Mouse (Mus musculus): ENCODE results near the gene Ccser1. TPM values are rescaled to one million over a fixed set of nuclear protein-coding genes. Genes with fewer than 3 reads are reported as not detected.

Ccser1 gene
- polyA plus RNA-seq, 1 experiment from 2014 or later, result 23.5 TPM

- Histone ChIP-seq H3K4me3 (replicated peaks; ENCODE audit: low read depth, low read length) (no peak overlapping the region), H3K9me3 (ENCODE audit: control insufficient read depth, low read length) (no peaks in the 10 kb centered on the region), H3K4me2 (ENCODE audit: low read length) (no peak overlapping the region), H3K27me3 (ENCODE audit: control insufficient read depth, insufficient read depth, low read length) (no peaks in the 10 kb centered on the region), H3K36me3 (ENCODE audit: control insufficient read depth, insufficient read depth, low read length) (no peaks in the 10 kb centered on the region), H3K9ac (replicated peaks; ENCODE audit: low read length) (no peak overlapping the region), H3K27ac (replicated peaks; ENCODE audit: low read depth, low read length) (no peak overlapping the region), H3K4me1 (ENCODE audit: control insufficient read depth, insufficient read depth, low read length) (peaks cover 6% of the 10 kb centered on the region; the same call in 1 of the 2 replicates)
- ATAC-seq (ENCODE audit: low FRiP score, low TSS enrichment), result no peak
- 68% methylated on average over 1 of the region's 1 CpGs for WGBS
- peak; percentile 12 for DNase-seq
These were observed 206.9 kb downstream of the Ccser1 start for GRCm38 (mm10) chr6:61387046-61387445.

- Histone ChIP-seq H3K4me1 (ENCODE audit: control insufficient read depth, insufficient read depth, low read length) (peaks cover 13% of the 10 kb centered on the region; the same call in 1 of the 2 replicates), H3K4me3 (replicated peaks; ENCODE audit: low read depth, low read length) (no peak overlapping the region)
- no peak for ATAC-seq (ENCODE audit: low FRiP score, low TSS enrichment)
These were observed 247.4 kb downstream of the Ccser1 start for GRCm38 (mm10) chr6:61427490-61427889.

GRCm38 (mm10) chr6:61430881-61431725, 251.0 kb downstream of the Ccser1 start:
- DNase-seq, result peak; percentile 59
- H3K27ac ChIP-seq (replicated peaks; ENCODE audit: low read depth, low read length), result peak overlapping the region; percentile 34; the same call in 1 of the 2 replicates

More at GRCm38 (mm10) chr6:61427490-61427889, 247.4 kb downstream of the Ccser1 start:
- H3K9ac ChIP-seq (replicated peaks; ENCODE audit: low read length), result no peak overlapping the region
- H3K36me3 ChIP-seq (ENCODE audit: control insufficient read depth, insufficient read depth, low read length), result no peaks in the 10 kb centered on the region
- WGBS, result 89% methylated on average over 2 of the region's 2 CpGs
- DNase-seq, result no peak
- H3K9me3 ChIP-seq (ENCODE audit: control insufficient read depth, low read length), result no peaks in the 10 kb centered on the region
- no peak overlapping the region for H3K4me2 ChIP-seq (ENCODE audit: low read length)
- no peaks in the 10 kb centered on the region for H3K27me3 ChIP-seq (ENCODE audit: control insufficient read depth, insufficient read depth, low read length)
- no peak overlapping the region for H3K27ac ChIP-seq (replicated peaks; ENCODE audit: low read depth, low read length)

DNA sequence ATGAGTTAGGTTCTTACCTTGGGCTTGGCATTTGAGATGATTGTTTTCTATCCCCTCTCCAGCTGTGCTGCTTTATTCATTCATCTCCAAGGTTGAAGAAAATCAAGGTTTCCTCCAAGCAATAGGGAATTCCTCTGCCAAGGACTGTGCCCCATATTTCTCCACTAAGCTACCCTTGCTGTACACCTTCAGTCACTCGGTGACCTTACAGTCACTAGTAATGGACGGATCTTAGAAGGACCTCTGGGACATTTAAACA, 251.5 kb downstream of the Ccser1 start:
- WGBS, result 59% methylated on average over 2 of the region's 2 CpGs
- Histone ChIP-seq H3K4me3 (replicated peaks; ENCODE audit: low read depth, low read length) (no peak overlapping the region), H3K4me2 (ENCODE audit: low read length) (no peak overlapping the region), H3K27me3 (ENCODE audit: control insufficient read depth, insufficient read depth, low read length) (no peaks in the 10 kb centered on the region), H3K36me3 (ENCODE audit: control insufficient read depth, insufficient read depth, low read length) (no peaks in the 10 kb centered on the region), H3K9ac (replicated peaks; ENCODE audit: low read length) (no peak overlapping the region), H3K27ac (replicated peaks; ENCODE audit: low read depth, low read length) (peak overlapping the region; percentile 34; the same call in 1 of the 2 replicates), H3K4me1 (ENCODE audit: control insufficient read depth, insufficient read depth, low read length) (peaks cover 17% of the 10 kb centered on the region), H3K9me3 (ENCODE audit: control insufficient read depth, low read length) (no peaks in the 10 kb centered on the region)
- DNase-seq (no peak), ATAC-seq (ENCODE audit: low FRiP score, low TSS enrichment) (no peak)

More at GRCm38 (mm10) chr6:61430881-61431725, 251.0 kb downstream of the Ccser1 start:
- no peak overlapping the region for H3K4me3 ChIP-seq (replicated peaks; ENCODE audit: low read depth, low read length)
- H3K36me3 ChIP-seq (ENCODE audit: control insufficient read depth, insufficient read depth, low read length), result no peaks in the 10 kb centered on the region
- H3K9me3 ChIP-seq (ENCODE audit: control insufficient read depth, low read length), result no peaks in the 10 kb centered on the region
- no peak overlapping the region for H3K9ac ChIP-seq (replicated peaks; ENCODE audit: low read length)
- WGBS, result under 1% methylated on average over 5 of the region's 5 CpGs
- H3K4me1 ChIP-seq (ENCODE audit: control insufficient read depth, insufficient read depth, low read length), result peaks cover 17% of the 10 kb centered on the region
- no peak overlapping the region for H3K4me2 ChIP-seq (ENCODE audit: low read length)
- peak; percentile 50; the same call in 1 of the 2 replicates for ATAC-seq (ENCODE audit: low FRiP score, low TSS enrichment)
- H3K27me3 ChIP-seq (ENCODE audit: control insufficient read depth, insufficient read depth, low read length), result no peaks in the 10 kb centered on the region

GRCm38 (mm10) chr6:61432167-61432566, 252.0 kb downstream of the Ccser1 start:
- H3K27ac ChIP-seq (replicated peaks; ENCODE audit: low read depth, low read length), result no peak overlapping the region
- H3K36me3 ChIP-seq (ENCODE audit: control insufficient read depth, insufficient read depth, low read length), result no peaks in the 10 kb centered on the region
- 56% methylated on average over 3 of the region's 3 CpGs for WGBS
- no peak for DNase-seq
- H3K9ac ChIP-seq (replicated peaks; ENCODE audit: low read length), result no peak overlapping the region
- peaks cover 17% of the 10 kb centered on the region for H3K4me1 ChIP-seq (ENCODE audit: control insufficient read depth, insufficient read depth, low read length)
- no peaks in the 10 kb centered on the region for H3K27me3 ChIP-seq (ENCODE audit: control insufficient read depth, insufficient read depth, low read length)
- H3K4me3 ChIP-seq (replicated peaks; ENCODE audit: low read depth, low read length), result no peak overlapping the region
- ATAC-seq (ENCODE audit: low FRiP score, low TSS enrichment), result no peak
- H3K9me3 ChIP-seq (ENCODE audit: control insufficient read depth, low read length), result no peaks in the 10 kb centered on the region
- no peak overlapping the region for H3K4me2 ChIP-seq (ENCODE audit: low read length)

GRCm38 (mm10) chr6:61432703-61433102, 252.6 kb downstream of the Ccser1 start:
- ATAC-seq (ENCODE audit: low FRiP score, low TSS enrichment) (no peak), DNase-seq (no peak)
- Histone ChIP-seq H3K9ac (replicated peaks; ENCODE audit: low read length) (no peak overlapping the region), H3K4me3 (replicated peaks; ENCODE audit: low read depth, low read length) (no peak overlapping the region), H3K4me2 (ENCODE audit: low read length) (no peak overlapping the region), H3K9me3 (ENCODE audit: control insufficient read depth, low read length) (no peaks in the 10 kb centered on the region), H3K27ac (replicated peaks; ENCODE audit: low read depth, low read length) (no peak overlapping the region), H3K36me3 (ENCODE audit: control insufficient read depth, insufficient read depth, low read length) (no peaks in the 10 kb centered on the region), H3K4me1 (ENCODE audit: control insufficient read depth, insufficient read depth, low read length) (peaks cover 17% of the 10 kb centered on the region), H3K27me3 (ENCODE audit: control insufficient read depth, insufficient read depth, low read length) (no peaks in the 10 kb centered on the region)
- 26% methylated on average over 3 of the region's 3 CpGs for WGBS

GRCm38 (mm10) chr6:61438165-61438564, 258.0 kb downstream of the Ccser1 start:
- Histone ChIP-seq H3K9ac (replicated peaks; ENCODE audit: low read length) (no peak overlapping the region), H3K9me3 (ENCODE audit: control insufficient read depth, low read length) (no peaks in the 10 kb centered on the region), H3K27me3 (ENCODE audit: control insufficient read depth, insufficient read depth, low read length) (no peaks in the 10 kb centered on the region), H3K4me2 (ENCODE audit: low read length) (no peak overlapping the region), H3K4me3 (replicated peaks; ENCODE audit: low read depth, low read length) (no peak overlapping the region), H3K27ac (replicated peaks; ENCODE audit: low read depth, low read length) (no peak overlapping the region), H3K36me3 (ENCODE audit: control insufficient read depth, insufficient read depth, low read length) (no peaks in the 10 kb centered on the region), H3K4me1 (ENCODE audit: control insufficient read depth, insufficient read depth, low read length) (no peaks in the 10 kb centered on the region)
- ATAC-seq (ENCODE audit: low FRiP score, low TSS enrichment) (no peak), DNase-seq (no peak)

DNA sequence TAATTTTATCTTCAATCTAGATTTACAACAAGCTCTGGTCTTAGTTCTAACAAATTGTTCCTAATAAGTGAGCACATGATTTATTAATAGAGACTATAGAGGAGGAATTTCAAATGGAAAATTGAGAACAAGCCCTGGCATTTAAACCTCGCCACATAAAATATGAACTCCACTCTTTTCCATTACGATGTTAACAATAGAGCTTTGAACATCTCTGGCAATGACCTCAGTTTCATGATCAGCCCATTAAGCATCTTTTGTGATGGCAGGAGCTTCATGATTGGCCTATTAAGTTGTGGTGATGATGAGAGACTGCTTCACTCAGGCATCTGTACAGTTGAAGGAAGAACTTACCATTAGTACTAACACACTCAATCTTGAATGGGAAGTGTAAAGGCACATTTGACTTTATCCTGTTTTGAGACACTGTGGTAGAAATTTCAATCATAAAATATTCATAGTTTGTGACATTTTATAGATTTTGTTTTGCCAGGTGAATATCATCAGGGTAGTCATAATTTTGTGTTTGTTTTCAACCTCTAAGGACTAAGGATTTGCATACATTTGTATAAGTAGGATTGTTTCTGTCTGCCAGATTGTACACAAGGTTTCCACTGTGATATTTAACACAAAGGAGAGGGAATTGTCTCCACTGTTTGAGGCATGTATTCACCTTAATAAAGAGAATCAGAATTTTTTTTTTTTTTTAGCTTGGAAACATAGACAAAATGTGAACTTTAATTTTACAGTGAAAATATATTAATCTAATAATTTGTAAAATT, 291.4 kb downstream of the Ccser1 start:
- 61% methylated on average over 2 of the region's 2 CpGs for WGBS
- peak; percentile 13 for DNase-seq

More for the DNA sequence above, 291.4 kb downstream of the Ccser1 start:
- Histone ChIP-seq H3K9ac (replicated peaks; ENCODE audit: low read length) (no peak overlapping the region), H3K27ac (replicated peaks; ENCODE audit: low read depth, low read length) (no peak overlapping the region), H3K4me1 (ENCODE audit: control insufficient read depth, insufficient read depth, low read length) (no peaks in the 10 kb centered on the region), H3K36me3 (ENCODE audit: control insufficient read depth, insufficient read depth, low read length) (no peaks in the 10 kb centered on the region), H3K4me2 (ENCODE audit: low read length) (no peak overlapping the region), H3K9me3 (ENCODE audit: control insufficient read depth, low read length) (no peaks in the 10 kb centered on the region), H3K4me3 (replicated peaks; ENCODE audit: low read depth, low read length) (no peak overlapping the region), H3K27me3 (ENCODE audit: control insufficient read depth, insufficient read depth, low read length) (no peaks in the 10 kb centered on the region)
- ATAC-seq (ENCODE audit: low FRiP score, low TSS enrichment), result peak; percentile 50; the same call in 1 of the 2 replicates

All from midbrain, embryonic 14.5 days (tissue).